Mouse (Mus musculus) embryo, embryonic 9.5 days (tissue): ENCODE measurements around the gene Olfr1137.

ENCODE experiments used
- DNase-seq: peaks from one replicate; pipeline ENCODE4 v3.0.0-alpha.2; 2017; ENCODE audit errors: extremely low spot score

The Olfr1137 gene

DNA sequence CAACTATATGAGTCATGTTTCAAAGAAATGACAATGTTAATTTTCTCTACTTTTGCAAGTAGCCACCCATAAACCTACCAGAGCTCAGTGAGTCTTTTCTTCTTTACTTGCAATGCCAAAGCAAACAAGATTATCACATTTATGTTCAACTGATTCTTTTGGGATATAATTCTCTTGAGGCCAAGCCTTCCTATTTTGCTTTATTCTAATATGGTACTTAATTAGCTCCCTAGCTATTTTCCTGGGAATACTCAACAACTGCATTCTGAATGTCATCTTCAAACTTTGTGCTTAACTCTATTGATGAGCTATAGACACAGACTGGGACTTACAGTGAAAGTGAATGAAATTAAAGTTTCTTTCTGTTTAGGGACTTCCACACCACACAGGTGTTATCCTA lies at the start of gene Olfr1137:
Gene Olfr1137, minus strand, starts transcription at position 101 of the 400 bp plus-strand sequence.
- DNase-seq, result no peak

DNA sequence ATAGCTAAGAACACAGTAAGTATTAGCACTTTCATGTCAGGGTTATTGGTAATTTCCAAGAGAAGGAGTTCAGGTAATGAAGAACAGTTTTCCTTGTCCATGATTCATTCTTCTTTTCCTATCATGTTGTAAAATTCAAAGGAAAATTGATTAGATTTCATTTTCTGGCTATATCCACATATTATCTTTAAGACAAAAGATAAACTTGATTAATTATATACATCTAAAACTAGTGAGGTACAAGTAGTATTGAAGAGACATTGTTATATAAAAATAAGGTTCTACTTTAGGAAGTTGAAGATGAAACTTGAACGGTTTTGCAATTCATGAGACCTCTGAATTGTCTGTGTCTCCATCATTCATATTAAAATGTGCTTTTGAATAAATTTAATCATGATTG lies 40.9 kb upstream of the Olfr1137 start, which contains the start of gene Olfr1141:
Gene Olfr1141, minus strand, starts transcription at position 101 of the 400 bp plus-strand sequence.
- DNase-seq, result no peak

DNA sequence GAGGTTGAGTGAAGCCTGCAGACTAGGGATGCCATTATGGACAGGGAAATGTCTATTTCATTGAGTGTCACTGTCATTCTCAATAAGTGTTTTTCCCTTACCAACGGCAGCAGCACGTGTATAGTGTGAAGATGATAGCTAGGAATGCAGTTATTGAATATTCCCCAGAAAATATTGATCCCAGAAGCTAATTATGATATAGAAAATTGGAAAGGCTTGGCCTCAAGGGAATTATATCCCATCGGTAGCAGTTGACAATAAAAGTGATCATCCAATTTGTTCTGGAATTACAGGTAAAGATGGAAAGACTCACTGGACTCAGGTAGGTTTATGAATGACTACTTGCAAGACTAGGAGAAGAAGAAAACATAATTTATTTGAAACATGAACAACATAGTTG lies 30.5 kb upstream of the Olfr1137 start, which contains the start of gene Olfr1140:
Gene Olfr1140, plus strand, starts transcription at position 301 of the 400 bp plus-strand sequence.
- DNase-seq, result no peak

DNA sequence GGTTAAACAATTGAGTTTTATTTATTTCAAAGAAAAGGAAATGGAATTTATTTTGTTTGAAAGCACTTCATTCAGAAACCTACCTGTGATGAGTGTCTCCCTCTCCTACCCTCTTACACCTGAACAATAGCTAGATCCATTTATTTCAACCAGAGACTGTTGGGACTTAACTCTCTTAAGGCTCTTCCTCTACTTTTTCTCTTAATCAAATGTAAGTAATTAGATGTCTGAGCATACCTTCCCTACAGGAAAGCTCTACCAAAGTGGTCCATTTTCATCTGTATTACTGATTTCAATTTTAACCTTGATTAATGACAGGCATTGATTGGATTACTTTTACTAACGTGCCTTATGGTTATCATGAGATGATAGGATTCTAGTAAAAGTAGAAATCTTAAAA lies 26.9 kb upstream of the Olfr1137 start, which contains the start of gene Olfr1138:
Gene Olfr1138, minus strand, starts transcription at position 101 of the 400 bp plus-strand sequence.
- no peak for DNase-seq

- no peak for DNase-seq
Measured at GRCm38 (mm10) chr2:87693847-87694246, 19.1 kb downstream of the Olfr1137 start, which contains the start of gene Olfr1136. Gene Olfr1136, minus strand, starts transcription at chr2:87693947.

GRCm38 (mm10) chr2:87673564-87673963 lies 39.4 kb downstream of the Olfr1137 start, which contains the start of gene Olfr1135:
Gene Olfr1135, minus strand, starts transcription at chr2:87673664.
- DNase-seq, result no peak
